Mouse (Mus musculus) G1E (cell line): ENCODE data around the gene Lmo1. TPM values are rescaled to one million over a fixed set of nuclear protein-coding genes. Genes with fewer than 3 reads are reported as not detected.
"Not testable (repeated sequence)": the region's sequence is repeated elsewhere in the genome, so short reads cannot be mapped to it uniquely, and the experiment has no call there.

ENCODE experiments used
- ATAC-seq: 2 replicates; pipeline ENCODE4 v1.8.0; 2016; ENCODE audit warnings: mild to moderate bottlenecking; ENCODE audit not compliant: insufficient number of reproducible peaks, poor library complexity, low FRiP score, severe bottlenecking; ENCODE audit errors: extremely low read depth
- DNase-seq: peaks from one replicate; pipeline ENCODE4 v3.0.0; 2012; ENCODE audit warnings: low spot score
- H3K27me3 ChIP-seq: 2 replicates; pipeline ENCODE4 v1.6.1; 2012; ENCODE audit warnings: mild to moderate bottlenecking, low read length, inconsistent platforms; ENCODE audit not compliant: insufficient read depth
- H3K36me3 ChIP-seq: replicated peaks from 2 replicates; pipeline ENCODE3; 2012; ENCODE audit warnings: mild to moderate bottlenecking, inconsistent platforms
- H3K4me1 ChIP-seq: 2 replicates; pipeline ENCODE4 v1.6.1; 2012; ENCODE audit warnings: low read depth, low read length, inconsistent platforms, mixed read lengths; ENCODE audit not compliant: insufficient read depth
- H3K4me3 ChIP-seq: 2 replicates; pipeline ENCODE4 v1.5.1; 2012; ENCODE audit warnings: low read depth, mild to moderate bottlenecking, inconsistent platforms, low read length, moderate library complexity, mixed read lengths
- H3K9me3 ChIP-seq: replicated peaks from 2 replicates; pipeline ENCODE4 v1.6.1; 2012; ENCODE audit warnings: inconsistent platforms
- CTCF ChIP-seq: IDR thresholded peaks from 2 replicates; pipeline ENCODE4 v1.5.1; 2012; ENCODE audit warnings: low read depth, low read length, inconsistent platforms, mixed read lengths
- GATA1 ChIP-seq: IDR thresholded peaks from 2 replicates; pipeline ENCODE4 v1.6.1; 2012; ENCODE audit warnings: borderline replicate concordance, low read length, inconsistent platforms, mixed read lengths
- GATA2 ChIP-seq: IDR thresholded peaks from 2 replicates; pipeline ENCODE4 v1.6.1; 2012; ENCODE audit warnings: low read depth, low read length, inconsistent platforms, borderline replicate concordance
- POLR2AphosphoS5 ChIP-seq: IDR thresholded peaks from 2 replicates; pipeline ENCODE4 v1.6.1; 2012; ENCODE audit warnings: low read depth, low read length, inconsistent platforms; ENCODE audit not compliant: insufficient replicate concordance
- TAL1 ChIP-seq: conservative IDR thresholded peaks from 2 replicates; pipeline ENCODE4 v1.6.1; 2012; ENCODE audit warnings: low read depth, low read length, inconsistent platforms, mixed read lengths
- polyA plus RNA-seq: library from polyadenylated mRNA; stranded (reverse); fragments of >175 nt; gene quantifications from 2 replicates; pipeline ENCODE4 v1.2.3, GENCODE M21; 2012
- total RNA-seq, 2 experiments: library from RNA; stranded (forward) in 1 of 2; stranded (reverse) in 1 of 2; fragments of 200-1000 nt in 1 of 2; fragments of >200 nt in 1 of 2; fragmentation: Nextera tagmentation in 1 of 2; gene quantifications; 2 replicates each; pipeline ENCODE4 v1.2.3; 2014 to 2017

The Lmo1 gene
- total and polyA plus RNA-seq, 3 experiments, result not detected

DNA sequence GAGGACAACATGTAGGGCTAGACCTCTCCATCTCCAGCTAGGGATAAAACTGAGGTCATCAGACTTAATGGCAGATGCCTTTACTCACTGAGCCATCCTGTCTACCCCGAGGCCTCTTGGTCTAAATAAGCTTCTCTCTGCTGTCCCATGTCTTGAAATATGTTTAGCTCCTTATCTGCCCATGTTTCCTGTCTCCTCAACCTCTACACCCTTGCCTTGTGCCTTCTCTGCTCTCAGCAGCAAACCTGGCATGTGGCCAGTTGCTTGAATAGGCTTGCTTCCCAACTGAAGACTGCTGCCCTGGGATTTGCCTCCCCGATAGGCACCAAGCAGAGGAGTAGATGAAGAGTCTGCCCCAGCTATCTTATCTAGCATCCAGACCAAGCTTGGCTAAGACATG is 43.4 kb downstream of the Lmo1 start:
- ATAC-seq, result no peak
- TF ChIP-seq GATA1 (no peak), TAL1 (no peak), GATA2 (no peak), CTCF (no peak), POLR2AphosphoS5 (no peak)

GRCm38 (mm10) chr7:109129946-109130686 is 44.9 kb downstream of the Lmo1 start:
- H3K27me3 ChIP-seq, result peaks cover 9% of the 10 kb centered on the region
- no peak overlapping the region for H3K4me3 ChIP-seq
- no peaks in the 10 kb centered on the region for H3K9me3 ChIP-seq
- no peaks in the 10 kb centered on the region; the same call in 1 of the 2 replicates for H3K4me1 ChIP-seq
- TF ChIP-seq GATA1 (no peak), CTCF (no peak), TAL1 (no peak), POLR2AphosphoS5 (no peak), GATA2 (no peak)
- ATAC-seq (no peak), DNase-seq (no peak)
- no peaks in the 10 kb centered on the region for H3K36me3 ChIP-seq

More for the DNA sequence above, 43.4 kb downstream of the Lmo1 start:
- H3K9me3 ChIP-seq, result no peaks in the 10 kb centered on the region
- no peaks in the 10 kb centered on the region; the same call in 1 of the 2 replicates for H3K4me1 ChIP-seq
- no peaks in the 10 kb centered on the region for H3K36me3 ChIP-seq
- DNase-seq, result no peak
- peaks cover 9% of the 10 kb centered on the region for H3K27me3 ChIP-seq
- H3K4me3 ChIP-seq, result no peak overlapping the region

GRCm38 (mm10) chr7:109129442-109129841 is 45.6 kb downstream of the Lmo1 start:
- no peaks in the 10 kb centered on the region for H3K9me3 ChIP-seq
- ATAC-seq (no peak), DNase-seq (no peak)
- H3K4me1 ChIP-seq, result no peaks in the 10 kb centered on the region; the same call in 1 of the 2 replicates
- H3K36me3 ChIP-seq, result no peaks in the 10 kb centered on the region
- TF ChIP-seq TAL1 (no peak), CTCF (no peak), GATA2 (no peak), POLR2AphosphoS5 (no peak), GATA1 (no peak)
- H3K27me3 ChIP-seq, result peaks cover 14% of the 10 kb centered on the region
- H3K4me3 ChIP-seq, result no peak overlapping the region

DNA sequence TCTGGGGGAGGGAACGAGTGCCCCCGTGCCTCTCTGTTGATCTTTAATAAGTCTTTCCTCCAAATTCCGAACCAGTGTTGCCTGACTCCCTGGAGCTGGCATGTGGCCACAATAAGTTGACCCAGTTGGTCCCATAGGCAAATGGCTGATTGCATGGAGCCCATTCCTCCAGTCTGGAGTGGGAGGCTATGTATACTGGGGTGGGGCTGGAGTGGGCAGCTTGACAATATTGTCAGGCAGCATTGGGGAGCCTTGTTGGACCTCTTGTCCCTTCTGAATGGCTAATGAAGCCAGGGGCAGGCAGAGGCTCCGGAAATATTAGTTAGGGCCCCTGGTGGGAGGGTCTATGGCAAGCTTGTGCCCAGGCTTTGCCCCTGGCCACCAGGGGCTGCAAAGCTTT is 59.1 kb downstream of the Lmo1 start:
- H3K27me3 ChIP-seq, result no peaks in the 10 kb centered on the region

GRCm38 (mm10) chr7:109115488-109115887 is 59.5 kb downstream of the Lmo1 start:
- DNase-seq, H3K36me3 ChIP-seq, H3K27me3 ChIP-seq, H3K9me3 ChIP-seq: not testable (repeated sequence)
- peaks cover 64% of the 10 kb centered on the region for H3K4me1 ChIP-seq
- peak; percentile 10 for ATAC-seq
- H3K4me3 ChIP-seq, result peak overlapping the region; percentile 62; the same call in 1 of the 2 replicates

More for the DNA sequence above, 59.1 kb downstream of the Lmo1 start:
- Histone ChIP-seq H3K4me1 (peaks cover 60% of the 10 kb centered on the region), H3K4me3 (peak overlapping the region; percentile 62; the same call in 1 of the 2 replicates), H3K9me3 (no peaks in the 10 kb centered on the region), H3K36me3 (no peaks in the 10 kb centered on the region)
- no peak for TF ChIP-seq TAL1
- no peak for TF ChIP-seq GATA2
- no peak for TF ChIP-seq CTCF
- no peak for TF ChIP-seq GATA1
- no peak for TF ChIP-seq POLR2AphosphoS5
- peak; percentile 16 for DNase-seq
- ATAC-seq, result no peak

- DNase-seq (peak; percentile 84), ATAC-seq (peak; percentile 90)
- no peaks in the 10 kb centered on the region for H3K27me3 ChIP-seq
- H3K4me1 ChIP-seq, result peaks cover 70% of the 10 kb centered on the region
- no peak overlapping the region; the same call in 1 of the 2 replicates for H3K4me3 ChIP-seq
- no peaks in the 10 kb centered on the region for H3K36me3 ChIP-seq
- no peaks in the 10 kb centered on the region for H3K9me3 ChIP-seq
- no peak for TF ChIP-seq CTCF
- no peak for TF ChIP-seq GATA1
- peak; percentile 99 for TF ChIP-seq TAL1
- peak; percentile 87; the same call in 1 of the 2 replicates for TF ChIP-seq GATA2
Observed at GRCm38 (mm10) chr7:109114950-109115349, 60.1 kb downstream of the Lmo1 start.

DNA sequence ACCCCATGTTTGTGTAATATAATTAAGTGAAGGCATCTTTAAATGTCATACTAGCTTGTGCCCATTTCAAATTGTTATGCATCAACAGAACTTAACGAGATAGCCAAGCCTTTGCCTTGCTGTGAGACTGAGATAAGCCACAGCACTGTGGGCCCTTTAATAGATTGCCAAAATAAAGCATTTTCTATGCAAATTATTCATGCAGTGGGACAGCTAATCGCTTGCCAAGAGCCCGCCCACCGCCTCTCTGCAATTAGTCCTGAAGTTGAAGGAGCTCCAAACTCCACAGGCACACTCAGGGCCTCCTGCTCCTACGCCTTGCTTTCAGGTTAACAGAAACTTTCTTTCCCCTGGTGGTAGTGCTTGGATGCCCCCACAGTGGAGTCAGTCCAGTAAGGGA is 64.0 kb downstream of the Lmo1 start:
- ATAC-seq (peak; percentile 41), DNase-seq (peak; percentile 55)
- TF ChIP-seq CTCF (no peak), TAL1 (peak; percentile 64)
- Histone ChIP-seq H3K9me3 (no peaks in the 10 kb centered on the region), H3K27me3 (no peaks in the 10 kb centered on the region), H3K36me3 (no peaks in the 10 kb centered on the region), H3K4me1 (peaks cover 63% of the 10 kb centered on the region), H3K4me3 (no peak overlapping the region; the same call in 1 of the 2 replicates)
